Mouse (Mus musculus): Measurements from ENCODE around the gene Igsf9b. TPM values are rescaled to one million over a fixed set of nuclear protein-coding genes. Genes with fewer than 3 reads are reported as not detected.

The Igsf9b gene
- polyA plus RNA-seq, 2 experiments = 0.01 TPM

DNA sequence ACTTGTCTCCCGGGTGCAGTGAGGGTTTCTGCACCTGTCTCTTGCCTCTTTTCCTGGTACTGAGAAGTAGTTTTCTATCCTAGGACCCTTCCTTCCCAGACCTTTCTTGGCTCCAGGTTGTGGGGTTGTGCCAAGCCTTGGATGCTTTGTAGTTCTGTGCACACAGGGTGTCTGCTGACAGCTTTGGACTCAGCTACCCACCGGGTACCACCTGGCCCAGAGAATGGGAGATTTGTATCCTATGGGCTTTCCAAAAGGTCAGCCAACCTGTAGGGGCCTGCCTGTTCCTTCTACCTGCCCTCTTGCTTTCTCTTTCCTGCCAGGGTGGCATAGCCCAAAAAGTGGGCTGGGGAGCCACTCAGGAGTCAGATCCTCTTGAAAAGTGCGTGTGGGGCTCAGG lies 6.5 kb downstream of the Igsf9b start:
- no peak overlapping the region for H3K4me3 ChIP-seq (ENCODE audit: insufficient read depth in 1 of 2, low read depth in 2 of 2, low read length in 2 of 2)
- TF ChIP-seq EP300 (IDR thresholded peaks at IDR 0.05; ENCODE audit: low read depth) (no peak), CTCF (IDR thresholded peaks at IDR 0.05; ENCODE audit: low read depth) (no peak)
- no peak overlapping the region for H3K4me2 ChIP-seq (ENCODE audit: low read depth)
- no peak for DNase-seq (ENCODE audit: low read depth in 3 of 3, low spot score in 3 of 3)
- H3K36me3 ChIP-seq (replicated peaks; ENCODE audit: control insufficient read depth, insufficient read depth, low read depth) = no peaks in the 10 kb centered on the region
- no peak overlapping the region for H3K9ac ChIP-seq (replicated peaks)
- WGBS (ENCODE audit: insufficient replicate concordance) = 37% methylated on average over 3 of the region's 3 CpGs
- no peak overlapping the region for H3K27ac ChIP-seq
- ATAC-seq (ENCODE audit: insufficient read depth) = no peak
- no peaks in the 10 kb centered on the region for H3K9me3 ChIP-seq (ENCODE audit: control insufficient read depth, low read length)
- H3K27me3 ChIP-seq (ENCODE audit: control insufficient read depth, insufficient read depth, low read length) = peaks cover 11% of the 10 kb centered on the region
- H3K4me1 ChIP-seq (replicated peaks; ENCODE audit: control insufficient read depth in 2 of 2, insufficient read depth in 2 of 2, low read length in 1 of 2) = no peaks in the 10 kb centered on the region

DNA sequence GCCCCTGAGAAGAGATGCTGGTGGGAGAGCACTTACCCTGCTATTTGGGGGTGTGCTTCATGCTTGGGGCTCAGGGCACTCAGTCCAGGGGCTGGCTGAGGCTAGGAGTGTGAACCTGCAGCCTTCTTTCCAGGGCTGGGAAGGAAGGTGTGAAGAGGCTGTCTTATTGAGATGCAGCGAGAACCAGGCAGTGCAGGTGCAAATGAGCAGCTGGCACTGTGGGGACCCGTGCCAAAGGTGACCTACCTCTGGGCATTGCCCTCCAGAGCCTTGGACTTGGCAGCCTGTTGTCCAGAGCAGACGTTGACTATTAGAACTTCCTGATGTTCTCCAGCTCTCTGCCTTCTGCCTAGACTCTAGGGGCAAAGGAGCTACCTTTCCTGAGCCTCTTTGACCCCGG lies 7.6 kb downstream of the Igsf9b start:
- Histone ChIP-seq H3K9ac (replicated peaks) (no peak overlapping the region), H3K27me3 (ENCODE audit: control insufficient read depth, insufficient read depth, low read length) (peaks cover under 1% of the 10 kb centered on the region), H3K4me3 (ENCODE audit: insufficient read depth in 1 of 2, low read depth in 2 of 2, low read length in 2 of 2) (no peak overlapping the region), H3K36me3 (replicated peaks; ENCODE audit: control insufficient read depth, insufficient read depth, low read depth) (no peaks in the 10 kb centered on the region), H3K9me3 (ENCODE audit: control insufficient read depth, low read length) (no peaks in the 10 kb centered on the region), H3K4me1 (replicated peaks; ENCODE audit: control insufficient read depth in 2 of 2, insufficient read depth in 2 of 2, low read length in 1 of 2) (no peaks in the 10 kb centered on the region), H3K27ac (no peak overlapping the region), H3K4me2 (ENCODE audit: low read depth) (no peak overlapping the region)
- TF ChIP-seq CTCF (IDR thresholded peaks at IDR 0.05; ENCODE audit: low read depth) (no peak), EP300 (IDR thresholded peaks at IDR 0.05; ENCODE audit: low read depth) (no peak)
- no peak for DNase-seq (ENCODE audit: low read depth in 3 of 3, low spot score in 3 of 3)
- 13% methylated on average over 4 of the region's 4 CpGs for WGBS (ENCODE audit: insufficient replicate concordance)
- no peak for ATAC-seq (ENCODE audit: insufficient read depth)

DNA sequence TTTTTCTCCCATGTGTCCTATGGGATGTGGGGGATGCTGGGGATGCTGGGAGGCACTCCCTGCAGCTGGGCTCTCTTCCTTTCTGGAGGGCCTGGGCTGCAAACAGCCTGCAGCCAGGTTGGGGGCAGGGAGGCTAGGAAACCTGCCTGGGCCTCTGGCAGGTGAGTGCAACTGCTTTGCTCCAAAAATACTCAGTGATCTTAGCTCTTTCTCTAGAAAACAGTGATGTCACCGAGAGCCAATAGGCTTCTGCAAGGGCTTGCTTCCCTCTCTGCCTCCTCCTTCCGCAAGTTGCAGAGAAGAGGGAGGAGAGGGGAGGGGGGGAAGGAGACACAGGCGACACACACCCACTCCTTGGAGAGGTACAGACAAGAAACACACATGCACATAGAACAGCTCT lies 8.3 kb downstream of the Igsf9b start:
- WGBS (ENCODE audit: insufficient replicate concordance) = 9% methylated on average over 3 of the region's 3 CpGs
- Histone ChIP-seq H3K4me3 (ENCODE audit: insufficient read depth in 1 of 2, low read depth in 2 of 2, low read length in 2 of 2) (no peak overlapping the region), H3K4me2 (ENCODE audit: low read depth) (no peak overlapping the region), H3K9ac (replicated peaks) (no peak overlapping the region), H3K4me1 (replicated peaks; ENCODE audit: control insufficient read depth in 2 of 2, insufficient read depth in 2 of 2, low read length in 1 of 2) (no peaks in the 10 kb centered on the region), H3K27ac (no peak overlapping the region), H3K9me3 (ENCODE audit: control insufficient read depth, low read length) (no peaks in the 10 kb centered on the region), H3K36me3 (replicated peaks; ENCODE audit: control insufficient read depth, insufficient read depth, low read depth) (no peaks in the 10 kb centered on the region), H3K27me3 (ENCODE audit: control insufficient read depth, insufficient read depth, low read length) (no peaks in the 10 kb centered on the region; the same call in 1 of the 2 replicates)
- DNase-seq (ENCODE audit: low read depth in 3 of 3, low spot score in 3 of 3) (no peak), ATAC-seq (ENCODE audit: insufficient read depth) (no peak)
- no peak for TF ChIP-seq EP300 (IDR thresholded peaks at IDR 0.05; ENCODE audit: low read depth)

DNA sequence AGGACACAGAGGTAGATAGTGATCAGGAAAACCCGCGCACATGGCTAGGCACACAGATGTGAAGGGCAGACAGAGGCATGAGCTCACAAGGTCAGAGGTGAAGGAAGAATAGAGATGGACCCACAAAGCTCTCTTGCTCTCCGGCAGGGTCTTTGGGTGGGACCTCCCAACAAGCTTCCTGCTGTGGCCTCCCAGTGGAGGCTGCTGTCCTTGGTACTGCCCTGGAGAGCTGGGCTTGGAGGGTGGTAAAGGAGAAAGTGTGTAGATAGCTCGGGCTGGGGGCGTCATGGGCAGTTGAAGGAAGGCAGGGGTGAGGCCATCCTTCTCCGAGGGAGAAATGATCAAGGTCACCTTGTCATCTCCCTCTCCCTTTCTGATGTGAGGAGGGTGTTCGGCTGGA lies 9.0 kb downstream of the Igsf9b start:
- no peak for ATAC-seq (ENCODE audit: insufficient read depth)
- TF ChIP-seq EP300 (IDR thresholded peaks at IDR 0.05; ENCODE audit: low read depth) = no peak
- no peaks in the 10 kb centered on the region; the same call in 1 of the 2 replicates for H3K27me3 ChIP-seq (ENCODE audit: control insufficient read depth, insufficient read depth, low read length)
- no peak overlapping the region for H3K4me2 ChIP-seq (ENCODE audit: low read depth)
- no peak overlapping the region for H3K9ac ChIP-seq (replicated peaks)
- H3K4me1 ChIP-seq (replicated peaks; ENCODE audit: control insufficient read depth in 2 of 2, insufficient read depth in 2 of 2, low read length in 1 of 2) = no peaks in the 10 kb centered on the region
- H3K9me3 ChIP-seq (ENCODE audit: control insufficient read depth, low read length) = no peaks in the 10 kb centered on the region
- no peaks in the 10 kb centered on the region for H3K36me3 ChIP-seq (replicated peaks; ENCODE audit: control insufficient read depth, insufficient read depth, low read depth)
- no peak overlapping the region for H3K27ac ChIP-seq
- H3K4me3 ChIP-seq (ENCODE audit: insufficient read depth in 1 of 2, low read depth in 2 of 2, low read length in 2 of 2) = no peak overlapping the region
- no peak for DNase-seq (ENCODE audit: low read depth in 3 of 3, low spot score in 3 of 3)
- WGBS (ENCODE audit: insufficient replicate concordance) = 14% methylated on average over 7 of the region's 7 CpGs

DNA sequence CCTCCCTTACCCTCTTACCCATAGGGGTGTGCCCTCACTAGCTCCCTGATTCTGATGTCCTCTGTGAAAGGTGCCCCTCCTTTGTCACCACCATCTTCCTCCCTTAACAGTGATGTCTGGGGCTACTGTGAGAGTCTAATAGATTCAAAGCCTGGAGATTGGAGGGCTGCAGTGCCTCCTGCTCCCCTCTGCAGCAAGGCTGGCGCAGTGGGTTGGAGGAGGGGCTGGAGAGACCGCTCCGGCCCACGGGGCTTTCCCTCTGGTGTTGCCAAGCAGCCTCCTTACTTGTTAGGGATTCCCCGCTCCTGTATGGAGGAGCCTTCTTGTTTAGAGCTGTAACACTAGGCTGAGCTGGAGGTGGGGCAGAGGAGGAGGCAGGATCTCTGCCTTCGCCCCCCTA lies 9.6 kb downstream of the Igsf9b start:
- H3K27me3 ChIP-seq (ENCODE audit: control insufficient read depth, insufficient read depth, low read length) = no peaks in the 10 kb centered on the region
- 34% methylated on average over 6 of the region's 6 CpGs for WGBS (ENCODE audit: insufficient replicate concordance)
- no peak overlapping the region for H3K27ac ChIP-seq
- H3K36me3 ChIP-seq (replicated peaks; ENCODE audit: control insufficient read depth, insufficient read depth, low read depth) = no peaks in the 10 kb centered on the region
- H3K4me2 ChIP-seq (ENCODE audit: low read depth) = no peak overlapping the region
- no peak for DNase-seq (ENCODE audit: low read depth in 3 of 3, low spot score in 3 of 3)
- TF ChIP-seq CTCF (IDR thresholded peaks at IDR 0.05; ENCODE audit: low read depth) (no peak), EP300 (IDR thresholded peaks at IDR 0.05; ENCODE audit: low read depth) (no peak)
- H3K9me3 ChIP-seq (ENCODE audit: control insufficient read depth, low read length) = no peaks in the 10 kb centered on the region
- no peaks in the 10 kb centered on the region for H3K4me1 ChIP-seq (replicated peaks; ENCODE audit: control insufficient read depth in 2 of 2, insufficient read depth in 2 of 2, low read length in 1 of 2)
- ATAC-seq (ENCODE audit: insufficient read depth) = no peak
- no peak overlapping the region for H3K4me3 ChIP-seq (ENCODE audit: insufficient read depth in 1 of 2, low read depth in 2 of 2, low read length in 2 of 2)
- no peak overlapping the region for H3K9ac ChIP-seq (replicated peaks)

DNA sequence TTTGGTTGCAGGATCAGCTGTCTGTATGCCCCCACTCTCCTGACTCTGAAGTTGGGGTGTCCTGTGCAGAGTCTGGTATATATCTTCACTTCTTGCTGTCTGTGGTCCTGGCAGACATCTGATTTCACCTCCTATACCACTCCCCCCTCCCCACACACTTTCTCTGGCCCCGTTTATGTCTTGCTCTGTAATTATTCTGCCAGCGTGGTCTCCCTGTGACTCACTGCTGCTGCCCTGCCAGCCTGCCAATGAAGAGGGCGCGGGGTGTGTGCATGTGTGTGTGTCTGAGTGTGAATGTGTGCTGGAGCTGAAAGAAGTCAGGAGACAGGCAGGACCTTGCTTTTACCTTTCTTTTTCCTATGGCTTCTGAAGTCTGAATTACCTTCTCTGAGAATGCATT lies 11.0 kb downstream of the Igsf9b start:
- H3K4me3 ChIP-seq (ENCODE audit: insufficient read depth in 1 of 2, low read depth in 2 of 2, low read length in 2 of 2) = no peak overlapping the region
- no peaks in the 10 kb centered on the region for H3K27me3 ChIP-seq (ENCODE audit: control insufficient read depth, insufficient read depth, low read length)
- no peak overlapping the region for H3K4me2 ChIP-seq (ENCODE audit: low read depth)
- H3K9me3 ChIP-seq (ENCODE audit: control insufficient read depth, low read length) = no peaks in the 10 kb centered on the region
- no peaks in the 10 kb centered on the region for H3K4me1 ChIP-seq (replicated peaks; ENCODE audit: control insufficient read depth in 2 of 2, insufficient read depth in 2 of 2, low read length in 1 of 2)
- H3K27ac ChIP-seq = no peak overlapping the region
- WGBS (ENCODE audit: insufficient replicate concordance) = 51% methylated on average over 4 of the region's 4 CpGs
- TF ChIP-seq EP300 (IDR thresholded peaks at IDR 0.05; ENCODE audit: low read depth) (no peak), CTCF (IDR thresholded peaks at IDR 0.05; ENCODE audit: low read depth) (no peak)
- DNase-seq (ENCODE audit: low read depth in 3 of 3, low spot score in 3 of 3) = no peak
- no peak for ATAC-seq (ENCODE audit: insufficient read depth)
- H3K9ac ChIP-seq (replicated peaks) = no peak overlapping the region
- no peaks in the 10 kb centered on the region for H3K36me3 ChIP-seq (replicated peaks; ENCODE audit: control insufficient read depth, insufficient read depth, low read depth)
